Mouse (Mus musculus) spleen, adult 2 months (tissue): ENCODE measurements around the gene Nsg2.

Experiments used
- CTCF ChIP-seq: fragments of 200-500 bp; IDR thresholded peaks from 2 replicates; pipeline ENCODE4 v1.5.1; 2011; ENCODE audit warnings: mild to moderate bottlenecking, inconsistent platforms; ENCODE audit not compliant: insufficient read depth, insufficient read length, insufficient replicate concordance; ENCODE audit errors: extremely low read depth
- POLR2A ChIP-seq: fragments of 200-500 bp; IDR thresholded peaks from 2 replicates; pipeline ENCODE4 v1.6.1; 2011; ENCODE audit warnings: low read depth, low read length, inconsistent platforms

DNA sequence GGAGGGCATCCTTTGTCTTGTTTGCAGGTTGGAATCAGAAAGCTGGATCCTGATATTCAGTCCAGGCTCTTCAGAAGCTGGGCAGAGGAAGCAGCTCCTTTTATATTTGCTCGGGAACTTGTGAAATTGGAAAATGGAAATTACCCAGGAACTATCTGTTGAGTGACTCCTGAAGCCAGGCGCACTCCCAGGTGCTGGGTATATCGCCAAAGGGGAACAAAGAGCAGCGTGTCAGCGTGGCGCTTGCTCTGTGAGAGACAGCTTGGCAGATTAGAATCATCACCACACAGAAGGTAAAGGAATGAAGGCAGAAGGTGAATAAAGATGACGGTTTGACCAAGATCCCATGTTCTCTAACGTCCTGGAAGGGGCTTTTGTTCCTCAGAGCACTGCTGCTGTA lies 108.2 kb downstream of the Nsg2 start:
- TF ChIP-seq POLR2A: no peak
- no peak for TF ChIP-seq CTCF
